Mouse (Mus musculus) stomach, embryonic 14.5 days (tissue): Measurements from ENCODE around the gene Slc6a19. TPM values are rescaled to one million over a fixed set of nuclear protein-coding genes. Genes with fewer than 3 reads are reported as not detected.
"Not testable (repeated sequence)": the region's sequence is repeated elsewhere in the genome, so short reads cannot be mapped to it uniquely, and the experiment has no call there.

Experiments used
- ATAC-seq: fragments of 200-750 bp; cut with Nextera tagmentation; 2 replicates; pipeline ENCODE4 v1.8.0; 2017; ENCODE audit warnings: low read depth, moderate TSS enrichment; ENCODE audit not compliant: insufficient number of reproducible peaks, insufficient read depth, low FRiP score
- H3K27ac ChIP-seq: fragments of 300-500 bp; sonication (generic); 2 replicates; pipeline ENCODE4 v1.5.1; 2014; ENCODE audit warnings: mild to moderate bottlenecking, low read length, moderate library complexity, mixed read lengths
- H3K27me3 ChIP-seq: fragments of 300-500 bp; sonication (generic); 2 replicates; pipeline ENCODE4 v1.6.1; 2014; ENCODE audit warnings: low read length, control low read depth, mixed read lengths; ENCODE audit not compliant: control insufficient read depth, insufficient read depth
- H3K36me3 ChIP-seq: fragments of 300-500 bp; sonication (generic); 2 replicates; pipeline ENCODE4 v1.6.1; 2014; ENCODE audit warnings: mild to moderate bottlenecking, control low read depth, low read length, moderate library complexity, mixed read lengths; ENCODE audit not compliant: control insufficient read depth, insufficient read depth
- H3K4me1 ChIP-seq: fragments of 300-500 bp; sonication (generic); 2 replicates; pipeline ENCODE4 v1.6.1; 2014; ENCODE audit warnings: low read length, control low read depth, mixed read lengths; ENCODE audit not compliant: control insufficient read depth, insufficient read depth
- H3K4me2 ChIP-seq: fragments of 300-500 bp; sonication (generic); replicated peaks from 2 replicates; pipeline ENCODE4 v1.6.1; 2014; ENCODE audit warnings: low read depth, low read length, control low read depth
- H3K4me3 ChIP-seq: fragments of 300-500 bp; sonication (generic); 2 replicates; pipeline ENCODE4 v1.5.1; 2014; ENCODE audit warnings: low read depth, low read length, control low read depth
- H3K9ac ChIP-seq: fragments of 300-500 bp; sonication (generic); replicated peaks from 2 replicates; pipeline ENCODE4 v1.6.1; 2014; ENCODE audit warnings: low read depth, mild to moderate bottlenecking, control low read depth, low read length, moderate library complexity, mixed read lengths
- H3K9me3 ChIP-seq: fragments of 300-500 bp; sonication (generic); 2 replicates; pipeline ENCODE4 v1.6.1; 2016; ENCODE audit warnings: low read depth, low read length, control low read depth; ENCODE audit not compliant: control insufficient read depth
- WGBS: fragments of 180-500 bp; shearing (Covaris S2); extraction: QIAGEN DNeasy Blood & Tissue Kit; methylation state at CpG from one replicate; pipeline ENCODE4 v1.1.7; 2014; 5-methylcytosine and 5-hydroxymethylcytosine counted together
- polyA plus RNA-seq: library from polyadenylated mRNA; unstranded; fragments of >200 nt; fragmentation: Nextera tagmentation; extraction: Ambion mirVana; gene quantifications from 2 replicates; pipeline ENCODE4 v1.2.1, GENCODE M21; 2014

Slc6a19 gene
- not detected in 2 replicates for polyA plus RNA-seq

GRCm38 (mm10) chr13:73704694-73705325 is at the start of gene Slc6a19:
TSS of gene Slc6a19 (minus strand) at chr13:73704865.
- H3K9me3 ChIP-seq = no peaks in the 10 kb centered on the region
- no peaks in the 10 kb centered on the region for H3K4me1 ChIP-seq
- H3K4me3 ChIP-seq = no peak within 1 kb of the TSS
- no peaks in the 10 kb centered on the region for H3K36me3 ChIP-seq
- no peak within 1 kb of the TSS for H3K9ac ChIP-seq
- ATAC-seq = no peak
- H3K27ac ChIP-seq = no peak within 1 kb of the TSS
- H3K4me2 ChIP-seq = no peak within 1 kb of the TSS
- WGBS = 88% methylated on average over 7 of the region's 7 CpGs
- H3K27me3 ChIP-seq = no peaks in the 10 kb centered on the region

GRCm38 (mm10) chr13:73751284-73751683 is 46.6 kb upstream of the Slc6a19 start:
- no peaks in the 10 kb centered on the region for H3K36me3 ChIP-seq
- no peak for ATAC-seq
- H3K4me3 ChIP-seq = no peak overlapping the region
- no peak overlapping the region for H3K27ac ChIP-seq
- no peaks in the 10 kb centered on the region for H3K9me3 ChIP-seq
- no peak overlapping the region for H3K9ac ChIP-seq
- H3K4me2 ChIP-seq = no peak overlapping the region
- H3K27me3 ChIP-seq = no peaks in the 10 kb centered on the region
- 85% methylated on average over 3 of the region's 3 CpGs for WGBS
- no peaks in the 10 kb centered on the region for H3K4me1 ChIP-seq

- no peak for ATAC-seq
- Histone ChIP-seq H3K4me3 (no peak overlapping the region), H3K27ac (no peak overlapping the region), H3K4me2 (no peak overlapping the region), H3K27me3 (no peaks in the 10 kb centered on the region), H3K9me3 (no peaks in the 10 kb centered on the region), H3K4me1 (no peaks in the 10 kb centered on the region), H3K9ac (no peak overlapping the region), H3K36me3 (no peaks in the 10 kb centered on the region)
- 69% methylated on average over 6 of the region's 6 CpGs for WGBS
Measured at GRCm38 (mm10) chr13:73750435-73750834, 45.8 kb upstream of the Slc6a19 start.

- Histone ChIP-seq H3K4me1 (no peaks in the 10 kb centered on the region), H3K4me3 (no peak overlapping the region), H3K9ac (no peak overlapping the region), H3K36me3 (no peaks in the 10 kb centered on the region), H3K9me3 (no peaks in the 10 kb centered on the region), H3K27me3 (no peaks in the 10 kb centered on the region), H3K4me2 (no peak overlapping the region), H3K27ac (no peak overlapping the region)
- ATAC-seq = 0 out of 2 replicates have a peak, but pooled peaks have one; percentile 35
- WGBS = 42% methylated on average over 15 of the region's 15 CpGs
Measured at GRCm38 (mm10) chr13:73748663-73749440, 44.2 kb upstream of the Slc6a19 start.

GRCm38 (mm10) chr13:73743662-73744061 is 39.0 kb upstream of the Slc6a19 start:
- Histone ChIP-seq H3K4me2 (no peak overlapping the region), H3K27ac (no peak overlapping the region), H3K4me3 (no peak overlapping the region), H3K9ac (no peak overlapping the region), H3K9me3 (no peaks in the 10 kb centered on the region), H3K4me1 (no peaks in the 10 kb centered on the region), H3K36me3 (no peaks in the 10 kb centered on the region), H3K27me3 (no peaks in the 10 kb centered on the region)
- no peak for ATAC-seq
- WGBS = 72% methylated on average over 3 of the region's 3 CpGs

GRCm38 (mm10) chr13:73742944-73743343 is 38.3 kb upstream of the Slc6a19 start:
- H3K9me3 ChIP-seq = no peaks in the 10 kb centered on the region
- no peaks in the 10 kb centered on the region for H3K4me1 ChIP-seq
- H3K36me3 ChIP-seq = no peaks in the 10 kb centered on the region
- no peak overlapping the region for H3K27ac ChIP-seq
- no peak overlapping the region for H3K4me3 ChIP-seq
- no peaks in the 10 kb centered on the region for H3K27me3 ChIP-seq
- 52% methylated on average over 4 of the region's 4 CpGs for WGBS
- no peak overlapping the region for H3K9ac ChIP-seq
- ATAC-seq = no peak
- no peak overlapping the region for H3K4me2 ChIP-seq

- H3K36me3 ChIP-seq, H3K9me3 ChIP-seq, H3K9ac ChIP-seq, H3K4me1 ChIP-seq, H3K27me3 ChIP-seq, H3K4me2 ChIP-seq, H3K4me3 ChIP-seq, H3K27ac ChIP-seq, ATAC-seq: not testable (repeated sequence)
- WGBS = 30% methylated on average over 2 of the region's 2 CpGs
Measured at GRCm38 (mm10) chr13:73740399-73740944, 35.8 kb upstream of the Slc6a19 start.

GRCm38 (mm10) chr13:73736943-73737342 is 32.3 kb upstream of the Slc6a19 start:
- H3K9me3 ChIP-seq = no peaks in the 10 kb centered on the region
- no peaks in the 10 kb centered on the region for H3K27me3 ChIP-seq
- no peak overlapping the region for H3K4me2 ChIP-seq
- H3K4me1 ChIP-seq = no peaks in the 10 kb centered on the region
- no peak for ATAC-seq
- no peak overlapping the region for H3K9ac ChIP-seq
- 79% methylated on average over 3 of the region's 3 CpGs for WGBS
- no peak overlapping the region for H3K4me3 ChIP-seq
- H3K36me3 ChIP-seq = no peaks in the 10 kb centered on the region
- no peak overlapping the region for H3K27ac ChIP-seq
